Mouse (Mus musculus): ENCODE results near the gene Aplf. TPM values are rescaled to one million over a fixed set of nuclear protein-coding genes. Genes with fewer than 3 reads are reported as not detected.
A peak's percentile ranks its signal among the peaks of the same experiment; 100 is the strongest.
"Not testable (repeated sequence)": the region's sequence is repeated elsewhere in the genome, so short reads cannot be mapped to it uniquely, and the experiment has no call there.

Aplf gene
- polyA plus RNA-seq, 1 experiment from 2014 or later = 15.4 TPM

GRCm38 (mm10) chr6:87632176-87632575, 39.8 kb downstream of the Aplf start:
- no peaks in the 10 kb centered on the region for H3K9me3 ChIP-seq (ENCODE audit: low read depth, low read length)
- no peaks in the 10 kb centered on the region for H3K4me1 ChIP-seq (ENCODE audit: insufficient read depth)
- no peaks in the 10 kb centered on the region for H3K27me3 ChIP-seq (ENCODE audit: insufficient read depth, low read length)
- 0 out of 2 replicates have a peak, but pooled peaks cover 6% of the 10 kb centered on the region for H3K36me3 ChIP-seq (ENCODE audit: insufficient read depth)
- 76% methylated on average over 4 of the region's 4 CpGs for WGBS
- no peak overlapping the region for H3K4me2 ChIP-seq
- TF ChIP-seq CTCF (IDR thresholded peaks at IDR 0.05; ENCODE audit: low read depth) = no peak
- no peak for ATAC-seq (ENCODE audit: insufficient read depth)
- H3K9ac ChIP-seq = no peak overlapping the region; the same call in 1 of the 2 replicates
- H3K4me3 ChIP-seq (ENCODE audit: low read depth, low read length) = no peak overlapping the region
- DNase-seq = no peak
- no peak overlapping the region for H3K27ac ChIP-seq (ENCODE audit: low read depth)

GRCm38 (mm10) chr6:87628936-87629335, 43.1 kb downstream of the Aplf start:
- H3K4me1 ChIP-seq (ENCODE audit: insufficient read depth); H3K9me3 ChIP-seq (ENCODE audit: low read depth, low read length); DNase-seq; H3K4me2 ChIP-seq; H3K27me3 ChIP-seq (ENCODE audit: insufficient read depth, low read length); ATAC-seq (ENCODE audit: insufficient read depth); H3K36me3 ChIP-seq (ENCODE audit: insufficient read depth); H3K9ac ChIP-seq; H3K4me3 ChIP-seq (ENCODE audit: low read depth, low read length); H3K27ac ChIP-seq (ENCODE audit: low read depth): not testable (repeated sequence)
- WGBS = 74% methylated on average over 14 of the region's 15 CpGs

- Histone ChIP-seq H3K9me3 (ENCODE audit: low read depth, low read length) (no peaks in the 10 kb centered on the region), H3K4me3 (ENCODE audit: low read depth, low read length) (no peak overlapping the region), H3K9ac (no peak overlapping the region), H3K27me3 (ENCODE audit: insufficient read depth, low read length) (no peaks in the 10 kb centered on the region), H3K4me2 (no peak overlapping the region), H3K4me1 (ENCODE audit: insufficient read depth) (peaks cover 14% of the 10 kb centered on the region), H3K36me3 (ENCODE audit: insufficient read depth) (no peaks in the 10 kb centered on the region), H3K27ac (ENCODE audit: low read depth) (no peak overlapping the region)
- WGBS = 85% methylated on average over 3 of the region's 3 CpGs
- ATAC-seq (ENCODE audit: insufficient read depth) (no peak), DNase-seq (no peak)
- TF ChIP-seq CTCF (IDR thresholded peaks at IDR 0.05; ENCODE audit: low read depth) = no peak
These were observed 48.8 kb downstream of the Aplf start for GRCm38 (mm10) chr6:87623151-87623550.

- peak; percentile 89 for ATAC-seq (ENCODE audit: insufficient read depth)
- DNase-seq = peak; percentile 85
- H3K9ac ChIP-seq = no peak overlapping the region
These were observed 50.7 kb downstream of the Aplf start for GRCm38 (mm10) chr6:87621281-87621680.

GRCm38 (mm10) chr6:87618021-87618420, 54.0 kb downstream of the Aplf start:
- ATAC-seq (ENCODE audit: insufficient read depth) (no peak), DNase-seq (no peak)
- Histone ChIP-seq H3K9ac (no peak overlapping the region), H3K36me3 (ENCODE audit: insufficient read depth) (no peaks in the 10 kb centered on the region), H3K4me1 (ENCODE audit: insufficient read depth) (peaks cover 14% of the 10 kb centered on the region), H3K27ac (ENCODE audit: low read depth) (no peak overlapping the region), H3K9me3 (ENCODE audit: low read depth, low read length) (no peaks in the 10 kb centered on the region), H3K4me2 (no peak overlapping the region), H3K27me3 (ENCODE audit: insufficient read depth, low read length) (no peaks in the 10 kb centered on the region), H3K4me3 (ENCODE audit: low read depth, low read length) (no peak overlapping the region)
- WGBS = 48% methylated on average over 8 of the region's 8 CpGs
- TF ChIP-seq CTCF (IDR thresholded peaks at IDR 0.05; ENCODE audit: low read depth) = no peak

More at GRCm38 (mm10) chr6:87621281-87621680, 50.7 kb downstream of the Aplf start:
- H3K36me3 ChIP-seq (ENCODE audit: insufficient read depth) = no peaks in the 10 kb centered on the region
- H3K27ac ChIP-seq (ENCODE audit: low read depth) = peak overlapping the region; percentile 83
- no peaks in the 10 kb centered on the region for H3K9me3 ChIP-seq (ENCODE audit: low read depth, low read length)
- no peak overlapping the region for H3K4me3 ChIP-seq (ENCODE audit: low read depth, low read length)
- no peaks in the 10 kb centered on the region for H3K27me3 ChIP-seq (ENCODE audit: insufficient read depth, low read length)
- WGBS = 17% methylated on average over 3 of the region's 3 CpGs
- H3K4me1 ChIP-seq (ENCODE audit: insufficient read depth) = peaks cover 14% of the 10 kb centered on the region
- TF ChIP-seq CTCF (IDR thresholded peaks at IDR 0.05; ENCODE audit: low read depth) = no peak
- no peak overlapping the region for H3K4me2 ChIP-seq

- no peak overlapping the region for H3K9ac ChIP-seq
- H3K9me3 ChIP-seq (ENCODE audit: low read depth, low read length) = no peaks in the 10 kb centered on the region
- H3K27me3 ChIP-seq (ENCODE audit: insufficient read depth, low read length) = no peaks in the 10 kb centered on the region
- H3K4me1 ChIP-seq (ENCODE audit: insufficient read depth) = peaks cover 5% of the 10 kb centered on the region; the same call in 1 of the 2 replicates
- H3K4me2 ChIP-seq = no peak overlapping the region
- DNase-seq (no peak), ATAC-seq (ENCODE audit: insufficient read depth) (no peak)
- no peak overlapping the region for H3K4me3 ChIP-seq (ENCODE audit: low read depth, low read length)
- H3K27ac ChIP-seq (ENCODE audit: low read depth) = no peak overlapping the region
- no peak for TF ChIP-seq CTCF (IDR thresholded peaks at IDR 0.05; ENCODE audit: low read depth)
- no peaks in the 10 kb centered on the region for H3K36me3 ChIP-seq (ENCODE audit: insufficient read depth)
- 88% methylated on average over 14 of the region's 14 CpGs for whole genome bisulfite sequencing
These were observed 56.3 kb downstream of the Aplf start for GRCm38 (mm10) chr6:87615696-87616083.

- DNase-seq (peak; percentile 63), ATAC-seq (ENCODE audit: insufficient read depth) (no peak)
- H3K4me1 ChIP-seq (ENCODE audit: insufficient read depth) = no peaks in the 10 kb centered on the region
- H3K27me3 ChIP-seq (ENCODE audit: insufficient read depth, low read length) = no peaks in the 10 kb centered on the region
- H3K9me3 ChIP-seq (ENCODE audit: low read depth, low read length) = no peaks in the 10 kb centered on the region
- WGBS = 53% methylated on average over 11 of the region's 11 CpGs
- H3K4me3 ChIP-seq (ENCODE audit: low read depth, low read length) = no peak overlapping the region
- TF ChIP-seq CTCF (IDR thresholded peaks at IDR 0.05; ENCODE audit: low read depth) = peak; percentile 69
- H3K27ac ChIP-seq (ENCODE audit: low read depth) = no peak overlapping the region
- no peak overlapping the region for H3K4me2 ChIP-seq
- H3K9ac ChIP-seq = no peak overlapping the region
- no peaks in the 10 kb centered on the region for H3K36me3 ChIP-seq (ENCODE audit: insufficient read depth)
These were observed 56.9 kb downstream of the Aplf start for GRCm38 (mm10) chr6:87614794-87615695.

Measured in lung, embryonic 14.5 days (tissue).